Mouse (Mus musculus) C2C12 (cell line): ENCODE measurements around the gene Cebpe. TPM values are rescaled to one million over a fixed set of nuclear protein-coding genes. Genes with fewer than 3 reads are reported as not detected.

Source experiments
- polyA plus RNA-seq: library from polyadenylated mRNA; unstranded; fragments of >200 nt; fragmentation: generic; extraction: Trizol; gene quantifications from one replicate; pipeline ENCODE4 v1.2.1, GENCODE M21; 2012; ENCODE audit warnings: missing spikeins

Gene Cebpe
- polyA plus RNA-seq, 1 experiment: not detected

Other genes starting within 250 kb of the Cebpe start
- 72.8 TPM for gene Lrp10, start 248.0 kb downstream of the Cebpe start, polyA plus RNA-seq
- 0.56 TPM for gene Rem2, start 236.1 kb downstream of the Cebpe start, polyA plus RNA-seq
- gene Prmt5, start 194.6 kb downstream of the Cebpe start, polyA plus RNA-seq: 174 TPM
- gene Haus4, start 157.6 kb downstream of the Cebpe start, polyA plus RNA-seq: 30.0 TPM
- gene Ajuba, start 134.6 kb downstream of the Cebpe start, polyA plus RNA-seq: 50.7 TPM
- gene 4931414P19Rik, start 106.2 kb downstream of the Cebpe start, polyA plus RNA-seq: 6.0 TPM
- gene Psmb5, start 94.2 kb downstream of the Cebpe start, polyA plus RNA-seq: 469 TPM
- gene Psmb11, start 90.7 kb downstream of the Cebpe start, polyA plus RNA-seq: 0.01 TPM
- gene Gm17606, start 71.2 kb downstream of the Cebpe start, polyA plus RNA-seq: not detected
- gene Cdh24, start 70.8 kb downstream of the Cebpe start, polyA plus RNA-seq: 4.6 TPM
- gene 1700123O20Rik, start 26.0 kb downstream of the Cebpe start, polyA plus RNA-seq: 40.0 TPM
- gene Acin1, start 25.2 kb downstream of the Cebpe start, polyA plus RNA-seq: 107 TPM
- not detected for gene Gm29776, start 13.3 kb downstream of the Cebpe start, polyA plus RNA-seq
- gene Slc7a8, start 69.8 kb upstream of the Cebpe start, polyA plus RNA-seq: not detected
- gene Rnf212b, start 102.0 kb upstream of the Cebpe start, polyA plus RNA-seq: not detected
- gene Homez, start 158.8 kb upstream of the Cebpe start, polyA plus RNA-seq: 1.3 TPM
- 1.1 TPM for gene Ppp1r3e, start 165.4 kb upstream of the Cebpe start, polyA plus RNA-seq
- 16.5 TPM for gene Bcl2l2, start 171.2 kb upstream of the Cebpe start, polyA plus RNA-seq
- 0.49 TPM for gene Gm20521, start 171.3 kb upstream of the Cebpe start, polyA plus RNA-seq
- 146 TPM for gene Pabpn1, start 180.3 kb upstream of the Cebpe start, polyA plus RNA-seq
- 0.27 TPM for gene Slc22a17, start 201.0 kb upstream of the Cebpe start, polyA plus RNA-seq
- 0.16 TPM for gene Efs, start 214.0 kb upstream of the Cebpe start, polyA plus RNA-seq
- gene Il25, start 220.5 kb upstream of the Cebpe start, polyA plus RNA-seq: not detected
- not detected for gene Cmtm5, start 224.1 kb upstream of the Cebpe start, polyA plus RNA-seq